Mouse (Mus musculus): ENCODE results near the gene 1700037C18Rik.
"Not testable (repeated sequence)": the region's sequence is repeated elsewhere in the genome, so short reads cannot be mapped to it uniquely, and the experiment has no call there.

1700037C18Rik gene

DNA sequence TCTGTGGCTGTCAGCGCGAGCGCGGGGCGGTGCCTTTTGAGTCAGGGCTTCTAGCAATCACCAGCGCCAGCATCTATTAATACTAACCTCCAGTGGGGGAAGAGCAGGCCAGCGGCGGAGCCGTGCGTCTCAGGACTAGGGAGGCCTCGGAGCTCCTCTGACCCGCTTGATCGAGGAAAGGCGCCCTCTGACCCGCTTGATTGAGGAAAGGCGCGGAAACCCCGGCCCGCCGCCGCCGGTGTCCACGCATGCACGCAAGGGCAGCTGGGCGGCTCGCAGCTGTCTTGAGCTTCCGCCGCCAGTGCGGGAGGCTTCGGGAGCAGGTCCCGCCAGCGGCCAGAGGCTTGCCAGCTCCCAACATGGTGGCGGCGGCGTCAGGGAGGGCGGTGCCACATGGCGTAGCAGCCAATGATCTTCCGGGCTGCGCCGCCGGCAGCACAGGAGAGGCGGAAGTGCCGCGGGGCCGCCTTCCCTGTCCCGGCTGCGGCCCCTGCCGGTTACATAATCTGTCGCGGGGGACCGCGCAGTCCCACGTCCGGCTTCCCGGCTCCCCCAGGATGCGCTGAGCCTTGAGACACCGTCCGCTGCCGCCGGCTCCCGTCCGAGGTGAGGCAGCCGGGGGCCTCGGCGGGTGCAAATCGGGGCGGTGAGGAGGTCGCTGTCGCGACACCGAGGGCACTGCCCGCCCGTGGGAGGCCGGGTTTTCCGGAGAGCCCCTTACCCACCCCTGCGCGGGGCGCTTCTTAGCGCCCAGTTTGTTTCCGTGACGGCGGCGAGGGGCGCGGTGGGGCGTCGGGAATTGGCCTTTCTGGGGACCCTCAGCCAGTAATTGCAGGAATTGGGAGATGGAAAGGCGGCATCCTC, 24.1 kb downstream of the 1700037C18Rik start, which contains the start of the genes Zfp597 and Gm20695:
TSS of gene Zfp597 (minus strand) at position 361 of the 864 bp plus-strand sequence.
TSS of gene Gm20695 (plus strand) at position 448 of the 864 bp plus-strand sequence.
- in situ Hi-C loops (cut with MboI; ENCODE audit: low pct_unique_long_range_greater_than_20kb in 1 of 2, low sequenced_read_pairs in 2 of 2, unreplicated experiment in 1 of 2), result no loop called here

GRCm38 (mm10) chr16:3876346-3876745, 32.1 kb downstream of the 1700037C18Rik start:
- in situ Hi-C loops (cut with MboI; ENCODE audit: low pct_unique_long_range_greater_than_20kb in 1 of 2, low sequenced_read_pairs in 2 of 2, unreplicated experiment in 1 of 2), result no loop called here

DNA sequence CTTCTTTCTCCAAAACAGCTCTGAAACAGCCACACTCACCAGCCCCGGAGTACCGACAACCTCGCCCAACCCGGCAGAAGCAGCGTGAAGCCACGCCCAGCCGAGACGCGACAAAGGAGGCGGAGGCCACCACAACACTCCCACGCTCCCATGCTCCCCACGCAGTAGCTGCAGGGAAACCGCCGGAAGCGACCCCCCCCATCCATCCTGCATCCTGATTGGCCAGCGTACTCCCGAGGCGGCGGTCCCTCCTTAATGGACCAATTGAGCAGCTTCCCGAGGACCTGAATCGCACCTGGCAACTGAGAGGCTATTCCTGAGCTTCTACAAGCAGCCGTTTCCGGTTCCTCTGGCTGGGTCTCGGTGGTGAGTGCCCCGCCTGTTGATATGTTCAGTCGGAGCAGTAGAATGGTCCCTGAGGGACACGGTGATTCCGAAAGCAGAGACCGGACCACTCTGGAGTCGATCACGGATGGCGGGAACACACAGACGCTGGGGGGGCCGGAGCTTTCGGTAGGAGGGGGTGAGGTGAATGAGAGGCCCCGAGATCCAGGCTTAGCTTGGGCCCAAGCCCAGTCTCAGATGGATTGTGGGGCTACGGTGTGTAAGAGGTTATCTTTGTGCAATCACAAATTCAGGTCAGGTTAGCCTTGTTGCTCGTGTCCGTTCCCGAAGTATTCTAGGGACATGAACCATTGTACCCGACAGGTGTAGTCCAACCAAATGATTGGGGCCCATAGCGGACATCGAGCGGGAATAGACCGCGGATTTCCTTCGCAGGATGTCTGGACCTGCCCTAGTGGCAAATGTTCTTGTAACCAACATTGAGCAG, 36.1 kb downstream of the 1700037C18Rik start, which contains the start of gene Naa60:
TSS of gene Naa60 (plus strand) at position 160 of the 832 bp plus-strand sequence.
- in situ Hi-C loops (cut with MboI; ENCODE audit: low pct_unique_long_range_greater_than_20kb in 1 of 2, low sequenced_read_pairs in 2 of 2, unreplicated experiment in 1 of 2), result no loop called here

- in situ Hi-C loops (cut with MboI; ENCODE audit: low pct_unique_long_range_greater_than_20kb in 1 of 2, low sequenced_read_pairs in 2 of 2, unreplicated experiment in 1 of 2), result no loop called here
Measured at GRCm38 (mm10) chr16:3871815-3872214, 36.7 kb downstream of the 1700037C18Rik start.

GRCm38 (mm10) chr16:3859254-3859653, 49.2 kb downstream of the 1700037C18Rik start:
- in situ Hi-C loops (cut with MboI; ENCODE audit: low pct_unique_long_range_greater_than_20kb in 1 of 2, low sequenced_read_pairs in 2 of 2, unreplicated experiment in 1 of 2), result no loop called here

DNA sequence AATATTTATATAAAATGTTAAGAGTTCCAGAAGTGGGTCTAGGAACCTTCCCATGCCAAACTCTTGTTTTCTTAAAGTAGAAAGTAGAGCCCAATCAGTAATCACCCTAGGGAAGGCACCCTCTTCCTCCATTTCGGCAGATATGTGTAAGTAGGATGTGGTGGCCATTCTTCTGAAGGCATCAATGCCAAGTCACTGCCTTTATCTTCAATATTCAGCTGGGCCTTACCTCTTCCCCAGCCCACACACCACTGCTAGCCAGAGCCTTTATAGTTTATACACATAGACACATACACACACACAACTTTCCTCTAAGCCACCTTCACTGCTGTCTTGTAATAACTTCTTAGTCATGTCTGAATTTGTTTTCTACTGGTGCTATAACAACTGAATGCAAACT, 52.7 kb downstream of the 1700037C18Rik start:
- in situ Hi-C loops (cut with MboI; ENCODE audit: low pct_unique_long_range_greater_than_20kb in 1 of 2, low sequenced_read_pairs in 2 of 2, unreplicated experiment in 1 of 2), result no loop called here

GRCm38 (mm10) chr16:3854437-3855182, 53.9 kb downstream of the 1700037C18Rik start:
- in situ Hi-C loops (cut with MboI; ENCODE audit: low pct_unique_long_range_greater_than_20kb in 1 of 2, low sequenced_read_pairs in 2 of 2, unreplicated experiment in 1 of 2), result no loop called here

DNA sequence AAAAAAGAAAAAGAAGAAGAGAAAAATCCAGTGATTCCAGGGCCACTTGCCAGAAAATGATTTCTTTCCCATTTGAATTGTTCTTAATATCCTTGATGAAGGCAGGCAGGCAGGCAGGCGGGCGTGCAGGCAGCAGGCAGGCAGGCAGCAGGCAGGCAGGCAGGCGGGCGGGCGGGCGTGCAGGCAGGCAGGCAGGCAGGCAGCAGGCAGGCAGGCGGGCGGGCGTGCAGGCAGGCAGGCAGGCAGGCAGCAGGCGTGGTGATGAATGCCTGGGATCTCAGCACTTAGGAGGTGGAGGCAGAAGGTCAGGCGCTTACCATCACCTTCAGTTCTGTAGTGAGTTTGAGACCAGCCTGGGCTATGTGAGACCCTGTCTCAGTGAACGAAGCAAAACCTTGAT, 55.9 kb downstream of the 1700037C18Rik start:
- in situ Hi-C loops (cut with MboI; ENCODE audit: low pct_unique_long_range_greater_than_20kb in 1 of 2, low sequenced_read_pairs in 2 of 2, unreplicated experiment in 1 of 2), result no loop called here

DNA sequence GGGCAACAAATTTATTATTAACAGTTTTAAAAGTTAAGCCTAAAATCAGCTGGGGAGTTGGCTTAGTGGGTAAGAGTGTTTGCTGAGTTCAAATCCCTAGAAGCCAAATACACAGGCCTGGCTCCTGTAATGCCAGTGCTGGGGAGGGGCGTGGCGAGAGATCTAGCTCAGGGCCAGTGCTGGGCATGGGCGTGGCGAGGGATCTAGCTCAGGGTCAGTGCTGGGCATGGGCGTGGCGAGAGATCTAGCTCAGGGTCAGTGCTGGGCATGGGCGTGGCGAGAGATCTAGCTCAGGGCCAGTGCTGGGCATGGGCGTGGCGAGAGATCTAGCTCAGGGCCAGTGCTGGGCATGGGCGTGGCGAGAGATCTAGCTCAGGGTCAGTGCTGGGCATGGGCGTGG, 57.2 kb downstream of the 1700037C18Rik start:
- in situ Hi-C loops (cut with MboI; ENCODE audit: low pct_unique_long_range_greater_than_20kb in 1 of 2, low sequenced_read_pairs in 2 of 2, unreplicated experiment in 1 of 2), result not testable (repeated sequence)

DNA sequence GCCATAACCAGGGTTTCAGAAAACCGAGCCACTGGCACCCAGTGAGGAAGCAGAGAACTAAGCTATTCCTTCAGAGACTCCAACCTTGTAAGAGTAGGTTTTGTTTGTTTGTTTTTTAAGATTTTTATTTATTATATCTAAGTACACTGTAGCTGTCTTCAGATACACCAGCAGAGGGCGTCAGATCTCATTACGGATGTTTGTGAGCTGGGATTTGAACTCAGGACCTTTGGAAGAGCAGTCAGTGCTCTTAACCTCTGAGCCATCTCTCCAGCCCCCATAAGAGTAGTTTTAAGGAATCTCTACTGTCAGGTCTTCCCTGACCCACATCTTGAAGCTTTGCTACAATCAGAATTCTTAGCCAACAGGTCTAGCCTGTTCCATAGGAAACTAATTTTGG, 60.1 kb downstream of the 1700037C18Rik start:
- in situ Hi-C loops (cut with MboI; ENCODE audit: low pct_unique_long_range_greater_than_20kb in 1 of 2, low sequenced_read_pairs in 2 of 2, unreplicated experiment in 1 of 2), result loop anchor here (10.0 to 25.0 kb wide), 3 partner anchors 156 to 439 kb away; partner anchors contain the start of gene Slx4 (in 2 of the 2)

- in situ Hi-C loops (cut with MboI; ENCODE audit: low pct_unique_long_range_greater_than_20kb in 1 of 2, low sequenced_read_pairs in 2 of 2, unreplicated experiment in 1 of 2), result loop anchor here (10.0 to 25.0 kb wide), 3 partner anchors 157 to 439 kb away; partner anchors contain the start of gene Slx4 (in 2 of the 2)
Measured at GRCm38 (mm10) chr16:3847871-3848270, 60.6 kb downstream of the 1700037C18Rik start.

- in situ Hi-C loops (cut with MboI; ENCODE audit: low pct_unique_long_range_greater_than_20kb in 1 of 2, low sequenced_read_pairs in 2 of 2, unreplicated experiment in 1 of 2), result loop anchor here (10.0 to 25.0 kb wide), 3 partner anchors 158 to 440 kb away; partner anchors contain the start of gene Slx4 (in 2 of the 2)
Measured at GRCm38 (mm10) chr16:3846711-3847518, 61.6 kb downstream of the 1700037C18Rik start, which contains the start of gene Zfp174. TSS of gene Zfp174 (plus strand) at chr16:3847268.
